Mouse (Mus musculus) embryonic fibroblast, embryonic 13.5 days (primary cell): Measurements from ENCODE around the gene Cfap299.

Experiments used
- CTCF ChIP-seq: IDR thresholded peaks from 2 replicates; pipeline ENCODE4 v1.5.1; 2011; ENCODE audit warnings: mild to moderate bottlenecking, control low read depth, low read length, moderate library complexity, borderline replicate concordance; ENCODE audit not compliant: insufficient read depth
- POLR2A ChIP-seq: IDR thresholded peaks from 2 replicates; pipeline ENCODE4 v1.6.1; 2011; ENCODE audit warnings: low read depth, mild to moderate bottlenecking, control low read depth, low read length, moderate library complexity

- TF ChIP-seq POLR2A (no peak), CTCF (no peak)
Measured at GRCm38 (mm10) chr5:98466882-98467535, 137.9 kb downstream of the Cfap299 start.
